In the genomic region with DNA sequence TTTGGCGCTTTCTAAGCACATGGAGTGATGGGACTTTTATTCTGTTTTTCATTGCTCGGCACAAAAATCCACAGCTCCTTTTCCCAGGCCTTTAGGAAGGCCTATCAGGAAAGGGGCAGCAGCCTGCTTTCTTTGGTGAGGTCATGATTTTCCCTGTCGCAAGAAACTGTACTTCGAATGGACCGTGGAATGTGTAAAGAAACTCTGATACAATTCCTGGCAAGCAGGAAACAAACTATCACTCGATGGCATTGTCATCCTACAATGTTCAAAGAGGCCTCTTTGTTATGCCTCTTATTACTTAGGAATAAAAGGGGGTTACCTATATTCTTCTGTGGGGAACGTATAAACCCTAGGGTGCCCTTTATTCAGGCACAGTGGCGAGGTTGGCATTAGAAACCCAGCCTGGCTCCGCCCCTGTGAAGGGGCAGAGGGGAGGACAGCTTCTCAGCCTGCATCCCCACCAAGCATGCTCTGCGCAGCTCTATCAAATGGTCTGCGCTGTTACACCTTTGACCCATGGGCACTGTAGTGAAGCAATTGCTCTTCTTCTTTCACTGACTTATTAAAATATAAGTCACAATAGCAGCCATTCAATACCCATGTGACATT, we compare ENCODE assay signal across 9 mouse cellular contexts.
DNase-seq lines count a peak whose midpoint lies in the region; ATAC-seq and TF ChIP-seq lines count a peak whose summit lies in the region.
"Had no signal": no experiment of that assay in that cellular context is flagged by ENCODE, and none has a peak within 500 bp of the region (broad histone marks: within the 10 kb centered on the region; RNA-seq: fewer than 3 reads in every experiment).

No protein-coding gene starts in this region.

- ATAC-seq in heart, embryonic 13.5 days (ENCODE audit: extremely low read depth, insufficient number of reproducible peaks, low FRiP score, low TSS enrichment), result no peak
- ATAC-seq in forebrain, postnatal 0 days, result peak; percentile 14; the same call in 1 of the 2 replicates
- ATAC-seq in midbrain, embryonic 11.5 days (ENCODE audit: low FRiP score), result no peak

- intact Hi-C loops in heart, postnatal 36 days (cut with DNase I), result no loop called here

- H3K4me3 ChIP-seq in heart, embryonic 13.5 days, result no peak overlapping the region
- no peak overlapping the region for H3K4me3 ChIP-seq in embryonic facial prominence, embryonic 10.5 days
- H3K4me3 ChIP-seq in forebrain, postnatal 0 days (ENCODE audit: low read depth, low read length), result no peak overlapping the region
- no peak overlapping the region for H3K4me3 ChIP-seq in midbrain, embryonic 11.5 days (ENCODE audit: low read depth, low read length)
- H3K4me3 ChIP-seq: myocyte had no signal

- no peaks in the 10 kb centered on the region for H3K27me3 ChIP-seq in heart, embryonic 13.5 days (replicated peaks)
- peaks cover 7% of the 10 kb centered on the region for H3K27me3 ChIP-seq in embryonic facial prominence, embryonic 10.5 days (replicated peaks; ENCODE audit: low read depth, poor library complexity, severe bottlenecking)
- no peaks in the 10 kb centered on the region for H3K27me3 ChIP-seq in forebrain, postnatal 0 days (ENCODE audit: insufficient read depth, low read length)
- no peaks in the 10 kb centered on the region; the same call in 1 of the 2 replicates for H3K27me3 ChIP-seq in midbrain, embryonic 11.5 days (ENCODE audit: control insufficient read depth, insufficient read depth, low read length)

- no peak for DNase-seq in heart, postnatal 36 days
- DNase-seq in embryonic facial prominence, embryonic 10.5 days (ENCODE audit: low spot score), result no peak
- peak; percentile 49 for DNase-seq in forebrain, postnatal 0 days
- DNase-seq in midbrain, embryonic 11.5 days (ENCODE audit: low spot score, missing footprints), result no peak
- no peak for DNase-seq in spleen, postnatal 14 days (ENCODE audit: low spot score in 2 of 2)
- no peak for DNase-seq in layer of hippocampus, adult 18-20 months (ENCODE audit: low spot score in 2 of 2)
- no peak for DNase-seq in right cerebral cortex, postnatal 25 days

- no peaks in the 10 kb centered on the region for H3K36me3 ChIP-seq in heart, embryonic 13.5 days
- H3K36me3 ChIP-seq in embryonic facial prominence, embryonic 10.5 days (replicated peaks), result no peaks in the 10 kb centered on the region
- H3K36me3 ChIP-seq in forebrain, postnatal 0 days (ENCODE audit: insufficient read depth), result no peaks in the 10 kb centered on the region
- H3K36me3 ChIP-seq in midbrain, embryonic 11.5 days (ENCODE audit: control insufficient read depth, insufficient read depth, low read length), result no peaks in the 10 kb centered on the region

- H3K9me3 ChIP-seq in heart, embryonic 13.5 days, result no peaks in the 10 kb centered on the region
- H3K9me3 ChIP-seq in embryonic facial prominence, embryonic 10.5 days, result no peaks in the 10 kb centered on the region
- no peaks in the 10 kb centered on the region for H3K9me3 ChIP-seq in forebrain, postnatal 0 days (ENCODE audit: low read length)
- H3K9me3 ChIP-seq in midbrain, embryonic 11.5 days (ENCODE audit: control insufficient read depth, low read length), result no peaks in the 10 kb centered on the region

- 56% methylated on average over 11 of the region's 11 CpGs for WGBS in heart, embryonic 13.5 days
- WGBS in embryonic facial prominence, embryonic 10.5 days, result 44% methylated on average over 11 of the region's 11 CpGs
- WGBS in forebrain, postnatal 0 days, result 16% methylated on average over 11 of the region's 11 CpGs
- 43% methylated on average over 11 of the region's 11 CpGs for WGBS in midbrain, embryonic 11.5 days

- peak overlapping the region; percentile 85 for H3K27ac ChIP-seq in heart, embryonic 13.5 days (replicated peaks)
- H3K27ac ChIP-seq in embryonic facial prominence, embryonic 10.5 days (replicated peaks), result peak overlapping the region; percentile 93
- peak overlapping the region; percentile 22; the same call in 1 of the 2 replicates for H3K27ac ChIP-seq in forebrain, postnatal 0 days (ENCODE audit: low read depth, low read length)
- H3K27ac ChIP-seq in midbrain, embryonic 11.5 days (ENCODE audit: low read depth, low read length), result peak overlapping the region; percentile 98

- H3K4me1 ChIP-seq in heart, embryonic 13.5 days, result peaks cover 22% of the 10 kb centered on the region
- H3K4me1 ChIP-seq in embryonic facial prominence, embryonic 10.5 days, result peaks cover 36% of the 10 kb centered on the region
- peaks cover 9% of the 10 kb centered on the region for H3K4me1 ChIP-seq in forebrain, postnatal 0 days (ENCODE audit: insufficient read depth)
- peaks cover 19% of the 10 kb centered on the region for H3K4me1 ChIP-seq in midbrain, embryonic 11.5 days (ENCODE audit: control insufficient read depth, insufficient read depth, low read length)

- no peak overlapping the region for H3K9ac ChIP-seq in heart, embryonic 13.5 days
- H3K9ac ChIP-seq in forebrain, postnatal 0 days, result no peak overlapping the region
- peak overlapping the region; percentile 57 for H3K9ac ChIP-seq in midbrain, embryonic 11.5 days (ENCODE audit: low read length)

- H3K4me2 ChIP-seq in heart, embryonic 13.5 days, result no peak overlapping the region
- H3K4me2 ChIP-seq in forebrain, postnatal 0 days (ENCODE audit: low read depth), result no peak overlapping the region
- no peak overlapping the region; the same call in 1 of the 2 replicates for H3K4me2 ChIP-seq in midbrain, embryonic 11.5 days

- no peak for TF ChIP-seq CTCF in forebrain, postnatal 0 days (IDR thresholded peaks at IDR 0.05; ENCODE audit: low read depth)

Comparison
In these comparisons a context has a peak if more than half of its experiments do, and no peak if none do; other contexts are left out.
1. H3K27ac ChIP-seq: peak in every context shown above with its lines; median percentile 98 in midbrain, embryonic 11.5 days; 93 in embryonic facial prominence, embryonic 10.5 days; 85 in heart, embryonic 13.5 days; 22 in forebrain, postnatal 0 days.